Mouse (Mus musculus): Measurements from ENCODE around the gene Tnfrsf13c.

- TF ChIP-seq POLR2A (IDR thresholded peaks at IDR 0.05; ENCODE audit: insufficient read depth, low read depth, low read length) (no peak), CTCF (IDR thresholded peaks at IDR 0.05; ENCODE audit: insufficient read depth, low read depth, low read length) (no peak)
Observed at GRCm38 (mm10) chr15:82187401-82187800, 36.8 kb downstream of the Tnfrsf13c start.
